Mouse (Mus musculus): ENCODE measurements around the gene Mfsd12.

Mfsd12 gene

GRCm38 (mm10) chr10:81382039-81382438, 24.7 kb downstream of the Mfsd12 start:
- DNase-seq (ENCODE audit: low spot score in 2 of 2) = no peak

- peak; percentile 97 to 100 for DNase-seq (ENCODE audit: low spot score in 2 of 2)
Measured at GRCm38 (mm10) chr10:81383802-81384604, 26.7 kb downstream of the Mfsd12 start, which contains the start of the genes Dohh and Gm48551. Gene Dohh, plus strand, starts transcription at chr10:81384428. Gene Gm48551, plus strand, starts transcription at chr10:81384466.

- DNase-seq (ENCODE audit: low spot score in 2 of 2) = no peak
Measured at GRCm38 (mm10) chr10:81384605-81384982, 27.3 kb downstream of the Mfsd12 start.

GRCm38 (mm10) chr10:81385603-81386306, 28.5 kb downstream of the Mfsd12 start:
- DNase-seq (ENCODE audit: low spot score in 2 of 2) = no peak

- DNase-seq (ENCODE audit: low spot score in 2 of 2) = no peak
Measured at GRCm38 (mm10) chr10:81387716-81388115, 30.4 kb downstream of the Mfsd12 start.

GRCm38 (mm10) chr10:81388505-81389055, 31.3 kb downstream of the Mfsd12 start, which contains the start of gene Gm48552:
Gene Gm48552, plus strand, starts transcription at chr10:81389005.
- DNase-seq (ENCODE audit: low spot score in 2 of 2) = no peak

GRCm38 (mm10) chr10:81389373-81389772, 32.1 kb downstream of the Mfsd12 start:
- DNase-seq (ENCODE audit: low spot score in 2 of 2) = no peak

- peak in 1 of 2 experiments; percentile 82 for DNase-seq (ENCODE audit: low spot score in 2 of 2)
Measured at GRCm38 (mm10) chr10:81389801-81390677, 32.7 kb downstream of the Mfsd12 start.

- no peak for DNase-seq (ENCODE audit: low spot score in 2 of 2)
Measured at GRCm38 (mm10) chr10:81390678-81390965, 33.3 kb downstream of the Mfsd12 start.

GRCm38 (mm10) chr10:81392270-81392669, 35.0 kb downstream of the Mfsd12 start:
- DNase-seq (ENCODE audit: low spot score in 2 of 2) = no peak

GRCm38 (mm10) chr10:81392781-81393185, 35.5 kb downstream of the Mfsd12 start, which contains the start of gene Smim24:
Gene Smim24, plus strand, starts transcription at chr10:81393051.
- no peak for DNase-seq (ENCODE audit: low spot score in 2 of 2)

GRCm38 (mm10) chr10:81393456-81394063, 36.3 kb downstream of the Mfsd12 start:
- DNase-seq (ENCODE audit: low spot score in 2 of 2) = no peak

GRCm38 (mm10) chr10:81395127-81395526, 37.8 kb downstream of the Mfsd12 start:
- DNase-seq (ENCODE audit: low spot score in 2 of 2) = peak in 1 of 2 experiments; percentile 77

- DNase-seq (ENCODE audit: low spot score in 2 of 2) = no peak
Measured at GRCm38 (mm10) chr10:81395865-81396264, 38.6 kb downstream of the Mfsd12 start.

- DNase-seq (ENCODE audit: low spot score in 2 of 2) = no peak
Measured at GRCm38 (mm10) chr10:81396749-81397148, 39.5 kb downstream of the Mfsd12 start.

- no peak for DNase-seq (ENCODE audit: low spot score in 2 of 2)
Measured at GRCm38 (mm10) chr10:81399296-81399695, 42.0 kb downstream of the Mfsd12 start.

- DNase-seq (ENCODE audit: low spot score in 2 of 2) = no peak
Measured at GRCm38 (mm10) chr10:81399798-81400308, 42.6 kb downstream of the Mfsd12 start.

GRCm38 (mm10) chr10:81400371-81401204, 43.3 kb downstream of the Mfsd12 start:
- DNase-seq (ENCODE audit: low spot score in 2 of 2) = no peak

- DNase-seq (ENCODE audit: low spot score in 2 of 2) = no peak
Measured at GRCm38 (mm10) chr10:81401205-81401520, 43.9 kb downstream of the Mfsd12 start.
